Mouse (Mus musculus) retina, adult 2 months (tissue): Measurements from ENCODE around the gene Tmem189.

ENCODE experiments used
- DNase-seq: peaks from one replicate; pipeline ENCODE4 v3.0.0-alpha.2; 2012; ENCODE audit warnings: low read depth, low spot score

Gene Tmem189

GRCm38 (mm10) chr2:167689501-167690218, at the start of gene Tmem189:
TSS of gene Tmem189 (minus strand) at chr2:167689822.
- DNase-seq: no peak

GRCm38 (mm10) chr2:167739030-167739429, 49.4 kb upstream of the Tmem189 start:
- DNase-seq: no peak

- DNase-seq: no peak
Observed at GRCm38 (mm10) chr2:167734861-167735260, 45.2 kb upstream of the Tmem189 start.

GRCm38 (mm10) chr2:167731149-167731548, 41.5 kb upstream of the Tmem189 start:
- DNase-seq: no peak

- DNase-seq: no peak
Observed at GRCm38 (mm10) chr2:167730036-167730435, 40.4 kb upstream of the Tmem189 start.

- DNase-seq: no peak
Observed at GRCm38 (mm10) chr2:167727161-167727560, 37.5 kb upstream of the Tmem189 start.

GRCm38 (mm10) chr2:167725879-167726278, 36.3 kb upstream of the Tmem189 start:
- DNase-seq: no peak

GRCm38 (mm10) chr2:167723589-167724206, 34.1 kb upstream of the Tmem189 start:
- DNase-seq: no peak

- no peak for DNase-seq
Observed at GRCm38 (mm10) chr2:167722538-167722937, 32.9 kb upstream of the Tmem189 start.

GRCm38 (mm10) chr2:167721159-167721882, 31.7 kb upstream of the Tmem189 start:
- no peak for DNase-seq

- DNase-seq: no peak
Observed at GRCm38 (mm10) chr2:167719520-167719919, 29.9 kb upstream of the Tmem189 start.

- DNase-seq: no peak
Observed at GRCm38 (mm10) chr2:167717208-167717607, 27.6 kb upstream of the Tmem189 start.

GRCm38 (mm10) chr2:167715008-167715407, 25.4 kb upstream of the Tmem189 start:
- DNase-seq: no peak

GRCm38 (mm10) chr2:167714298-167714697, 24.7 kb upstream of the Tmem189 start:
- no peak for DNase-seq

GRCm38 (mm10) chr2:167712872-167713821, 23.5 kb upstream of the Tmem189 start:
- DNase-seq: no peak

- no peak for DNase-seq
Observed at GRCm38 (mm10) chr2:167710574-167710973, 21.0 kb upstream of the Tmem189 start.

- DNase-seq: no peak
Observed at GRCm38 (mm10) chr2:167709969-167710368, 20.3 kb upstream of the Tmem189 start.

GRCm38 (mm10) chr2:167708373-167708772, 18.8 kb upstream of the Tmem189 start:
- no peak for DNase-seq

- DNase-seq: no peak
Observed at GRCm38 (mm10) chr2:167706183-167706939, 16.7 kb upstream of the Tmem189 start.

- DNase-seq: no peak
Observed at GRCm38 (mm10) chr2:167704409-167704808, 14.8 kb upstream of the Tmem189 start.

- DNase-seq: no peak
Observed at GRCm38 (mm10) chr2:167702126-167702525, 12.5 kb upstream of the Tmem189 start.
